Mouse (Mus musculus) embryo, embryonic 10.5 days (tissue): ENCODE data around the gene Flt3.
A peak's percentile ranks its signal among the peaks of the same experiment; 100 is the strongest.

ENCODE experiments used
- DNase-seq: peaks from one replicate; pipeline ENCODE4 v3.0.0-alpha.2; 2015; ENCODE audit warnings: low spot score

Gene Flt3

GRCm38 (mm10) chr5:147408731-147409130, 8.4 kb upstream of the Flt3 start:
- DNase-seq: no peak

- DNase-seq: no peak
These were observed 5.8 kb upstream of the Flt3 start for GRCm38 (mm10) chr5:147406135-147406534.

- DNase-seq: peak; percentile 78
These were observed 2.2 kb upstream of the Flt3 start for GRCm38 (mm10) chr5:147402505-147402904.

GRCm38 (mm10) chr5:147401024-147401423, 735 bp upstream of the Flt3 start:
- peak; percentile 22 for DNase-seq

GRCm38 (mm10) chr5:147400505-147400979, 253 bp upstream of the Flt3 start:
- no peak for DNase-seq

- no peak for DNase-seq
These were observed 5.2 kb downstream of the Flt3 start for GRCm38 (mm10) chr5:147395050-147395449.

- DNase-seq: no peak
These were observed 7.5 kb downstream of the Flt3 start for GRCm38 (mm10) chr5:147392667-147393213.

GRCm38 (mm10) chr5:147390772-147391171, 9.5 kb downstream of the Flt3 start:
- no peak for DNase-seq

- no peak for DNase-seq
These were observed 11.2 kb downstream of the Flt3 start for GRCm38 (mm10) chr5:147389052-147389451.

- no peak for DNase-seq
These were observed 11.8 kb downstream of the Flt3 start for GRCm38 (mm10) chr5:147388376-147389008.

- no peak for DNase-seq
These were observed 13.4 kb downstream of the Flt3 start for GRCm38 (mm10) chr5:147386865-147387264.

GRCm38 (mm10) chr5:147381396-147381795, 18.9 kb downstream of the Flt3 start:
- DNase-seq: no peak

GRCm38 (mm10) chr5:147379481-147379880, 20.8 kb downstream of the Flt3 start:
- DNase-seq: no peak

- no peak for DNase-seq
These were observed 30.0 kb downstream of the Flt3 start for GRCm38 (mm10) chr5:147370276-147370675.

GRCm38 (mm10) chr5:147368221-147368620, 32.1 kb downstream of the Flt3 start:
- no peak for DNase-seq

- no peak for DNase-seq
These were observed 34.1 kb downstream of the Flt3 start for GRCm38 (mm10) chr5:147365995-147366765.

- no peak for DNase-seq
These were observed 37.2 kb downstream of the Flt3 start for GRCm38 (mm10) chr5:147363054-147363453.

GRCm38 (mm10) chr5:147358481-147358880, 41.8 kb downstream of the Flt3 start:
- no peak for DNase-seq

- DNase-seq: peak; percentile 52
These were observed 42.8 kb downstream of the Flt3 start for GRCm38 (mm10) chr5:147357536-147357935.

GRCm38 (mm10) chr5:147356260-147357055, 43.8 kb downstream of the Flt3 start:
- no peak for DNase-seq

GRCm38 (mm10) chr5:147355788-147356187, 44.5 kb downstream of the Flt3 start:
- DNase-seq: no peak

- no peak for DNase-seq
These were observed 45.3 kb downstream of the Flt3 start for GRCm38 (mm10) chr5:147354985-147355384.
